Mouse (Mus musculus) ES-E14 (cell line): Measurements from ENCODE around the gene Amigo3.

Source experiments
- CHD2 ChIP-seq: IDR thresholded peaks from 2 replicates; pipeline ENCODE4 v1.6.1; 2014; ENCODE audit warnings: mild to moderate bottlenecking, low read depth, low read length, inconsistent platforms
- ZC3H11A ChIP-seq: IDR thresholded peaks from 2 replicates; pipeline ENCODE4 v1.6.1; 2012; ENCODE audit warnings: low read depth, mild to moderate bottlenecking, inconsistent platforms, low read length, borderline replicate concordance

DNA sequence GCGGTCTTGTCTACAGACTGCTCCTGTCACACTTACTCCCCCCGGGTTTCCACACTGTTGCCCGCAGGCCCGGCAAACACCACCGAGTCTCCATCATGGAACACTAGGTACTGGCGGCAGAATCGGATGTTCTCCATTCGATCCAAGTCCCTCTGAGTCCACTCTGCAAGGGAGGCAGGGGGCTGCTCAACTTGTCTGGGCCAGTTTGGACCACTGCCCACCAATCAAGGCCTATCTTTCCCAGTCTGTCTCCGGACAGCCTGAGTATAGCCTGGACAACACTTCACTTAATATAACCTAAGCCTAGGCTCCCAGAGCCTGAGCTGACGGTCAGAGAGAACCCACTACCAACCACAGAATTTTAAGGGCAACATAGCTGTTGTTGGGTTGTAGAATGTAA is 40.6 kb downstream of the Amigo3 start:
- TF ChIP-seq CHD2 (no peak), ZC3H11A (no peak)
